Mouse (Mus musculus): Measurements from ENCODE around the gene Reg3b. TPM values are rescaled to one million over a fixed set of nuclear protein-coding genes. Genes with fewer than 3 reads are reported as not detected.
"Not testable (repeated sequence)": the region's sequence is repeated elsewhere in the genome, so short reads cannot be mapped to it uniquely, and the experiment has no call there.

Reg3b gene
- not detected in 2 replicates for polyA plus RNA-seq (2016; fragmentation: Nextera tagmentation; extraction: Ambion mirVana)

DNA sequence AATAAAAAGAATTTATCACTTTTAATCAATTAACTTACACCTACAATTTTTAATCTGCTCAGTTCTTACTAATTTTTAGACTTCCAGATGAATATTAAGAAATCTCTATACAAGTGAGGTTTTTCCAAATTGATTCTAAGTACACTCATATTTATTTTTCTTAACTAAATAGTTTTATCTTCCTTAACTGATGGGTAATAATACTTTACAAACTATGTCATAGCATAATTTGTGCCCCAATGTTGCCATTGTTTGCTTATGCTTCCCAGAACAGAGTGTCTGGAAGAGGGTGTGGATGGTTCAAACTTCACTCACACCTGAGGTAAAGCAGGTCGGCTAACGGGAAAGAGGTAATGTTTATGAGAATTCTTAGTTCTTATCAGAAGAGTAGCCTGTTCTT lies at the start of gene Reg3b:
TSS of gene Reg3b (plus strand) at position 301 of the 400 bp plus-strand sequence.
- Histone ChIP-seq H3K36me3 (no peaks in the 10 kb centered on the region), H3K27ac (no peak within 1 kb of the TSS), H3K4me3 (replicated peaks) (no peak within 1 kb of the TSS), H3K9ac (replicated peaks) (no peak within 1 kb of the TSS), H3K27me3 (no peaks in the 10 kb centered on the region), H3K9me3 (no peaks in the 10 kb centered on the region), H3K4me1 (replicated peaks) (no peaks in the 10 kb centered on the region), H3K4me2 (no peak within 1 kb of the TSS)
- ATAC-seq (ENCODE audit: insufficient number of reproducible peaks, insufficient read depth, low FRiP score, low TSS enrichment, low read depth): no peak
- WGBS: 88% methylated on average over 2 of the region's 2 CpGs

GRCm38 (mm10) chr6:78327798-78328197 lies 42.7 kb upstream of the Reg3b start:
- Histone ChIP-seq H3K27ac (no peak overlapping the region), H3K9me3 (no peaks in the 10 kb centered on the region), H3K36me3 (no peaks in the 10 kb centered on the region), H3K4me3 (replicated peaks) (no peak overlapping the region), H3K4me2 (no peak overlapping the region), H3K4me1 (replicated peaks) (no peaks in the 10 kb centered on the region), H3K9ac (replicated peaks) (no peak overlapping the region), H3K27me3 (no peaks in the 10 kb centered on the region)
- no peak for ATAC-seq (ENCODE audit: insufficient number of reproducible peaks, insufficient read depth, low FRiP score, low TSS enrichment, low read depth)

- no peak for ATAC-seq (ENCODE audit: insufficient number of reproducible peaks, insufficient read depth, low FRiP score, low TSS enrichment, low read depth)
- Histone ChIP-seq H3K4me1 (replicated peaks) (no peaks in the 10 kb centered on the region), H3K36me3 (no peaks in the 10 kb centered on the region), H3K27me3 (no peaks in the 10 kb centered on the region), H3K4me3 (replicated peaks) (no peak overlapping the region), H3K9me3 (no peaks in the 10 kb centered on the region), H3K27ac (no peak overlapping the region), H3K9ac (replicated peaks) (no peak overlapping the region), H3K4me2 (no peak overlapping the region)
- WGBS: 57% methylated on average over 2 of the region's 2 CpGs
Observed at GRCm38 (mm10) chr6:78329166-78329565, 41.3 kb upstream of the Reg3b start.

DNA sequence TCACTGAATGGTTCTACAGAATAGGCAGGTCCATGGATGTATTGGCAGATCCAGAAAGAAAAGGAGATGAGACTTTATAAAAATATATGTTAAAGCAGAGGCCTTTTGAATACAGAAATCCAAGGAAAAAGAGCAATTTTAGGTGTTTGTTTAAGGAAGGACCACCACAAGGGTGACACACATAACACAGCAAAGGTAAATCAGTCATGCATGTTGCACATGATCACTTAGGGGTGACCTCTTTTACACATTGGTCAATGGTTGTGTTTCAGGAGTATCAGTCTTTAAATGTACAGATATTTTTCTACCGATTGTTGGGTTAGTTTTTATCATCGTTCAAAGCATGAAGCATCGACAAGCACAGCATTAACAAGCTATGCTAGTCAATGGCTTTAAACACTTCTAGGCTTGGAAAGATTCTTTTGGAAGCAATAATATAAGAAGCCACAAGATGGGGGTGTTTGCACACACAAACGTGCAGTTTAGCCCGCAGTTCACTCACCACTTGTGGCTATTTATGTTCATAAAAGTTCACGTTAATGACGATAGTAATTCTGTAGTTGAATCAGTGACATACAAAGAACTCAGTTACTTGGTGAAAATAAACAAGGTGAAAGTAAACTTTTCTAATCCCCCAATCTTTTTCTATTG lies 38.4 kb upstream of the Reg3b start:
- H3K4me1 ChIP-seq (replicated peaks): no peaks in the 10 kb centered on the region
- 37% methylated on average over 7 of the region's 7 CpGs for WGBS
- ATAC-seq (ENCODE audit: insufficient number of reproducible peaks, insufficient read depth, low FRiP score, low TSS enrichment, low read depth): no peak
- H3K36me3 ChIP-seq: no peaks in the 10 kb centered on the region
- no peak overlapping the region for H3K4me2 ChIP-seq
- H3K9ac ChIP-seq (replicated peaks): no peak overlapping the region
- H3K4me3 ChIP-seq (replicated peaks): no peak overlapping the region
- no peaks in the 10 kb centered on the region for H3K9me3 ChIP-seq
- no peaks in the 10 kb centered on the region for H3K27me3 ChIP-seq
- H3K27ac ChIP-seq: no peak overlapping the region

DNA sequence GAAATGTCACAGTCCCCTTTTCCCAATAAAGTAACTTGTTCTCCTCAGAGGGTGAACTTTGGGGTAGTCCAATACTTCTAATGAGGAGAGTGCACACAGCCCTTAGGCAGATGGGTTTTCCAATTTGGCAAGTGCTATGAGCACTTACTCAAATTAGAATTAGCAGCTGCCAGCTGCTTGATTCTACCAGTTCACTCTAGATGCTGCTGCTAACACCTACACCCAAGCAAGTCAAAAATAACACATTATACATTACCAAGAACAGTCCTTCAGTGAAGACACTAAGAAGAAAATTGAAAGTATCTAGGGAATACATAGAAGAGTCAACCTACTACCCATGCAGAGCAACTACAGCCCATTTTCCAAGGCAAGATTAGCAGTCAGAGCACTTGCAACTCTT lies 30.2 kb upstream of the Reg3b start:
- ATAC-seq (ENCODE audit: insufficient number of reproducible peaks, insufficient read depth, low FRiP score, low TSS enrichment, low read depth): no peak
- Histone ChIP-seq H3K4me3 (replicated peaks) (no peak overlapping the region), H3K9me3 (no peaks in the 10 kb centered on the region), H3K27ac (no peak overlapping the region), H3K9ac (replicated peaks) (no peak overlapping the region), H3K27me3 (no peaks in the 10 kb centered on the region), H3K4me1 (replicated peaks) (no peaks in the 10 kb centered on the region), H3K4me2 (no peak overlapping the region), H3K36me3 (no peaks in the 10 kb centered on the region)

DNA sequence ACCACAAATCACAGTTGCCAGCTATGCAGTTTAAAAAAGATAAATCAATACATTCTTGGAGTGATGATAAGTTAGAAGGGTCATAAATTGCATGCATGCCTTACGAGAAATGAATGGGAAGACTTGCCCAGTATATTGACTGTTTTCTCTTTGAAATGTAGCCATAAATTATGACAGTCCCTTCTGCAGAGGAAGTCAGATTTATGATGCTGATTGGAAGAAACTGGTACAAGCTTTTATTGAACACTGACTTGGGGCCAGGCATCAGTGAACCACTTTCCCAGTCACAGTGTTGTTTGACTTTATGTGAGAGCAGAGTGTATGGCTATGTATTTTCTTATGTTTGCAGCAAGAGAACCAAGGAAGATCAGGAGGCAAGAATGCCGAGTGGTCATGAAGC lies 28.8 kb upstream of the Reg3b start:
- H3K27me3 ChIP-seq: no peaks in the 10 kb centered on the region
- WGBS: 60% methylated on average over 2 of the region's 2 CpGs
- H3K4me2 ChIP-seq: no peak overlapping the region
- no peak overlapping the region for H3K27ac ChIP-seq
- no peak for ATAC-seq (ENCODE audit: insufficient number of reproducible peaks, insufficient read depth, low FRiP score, low TSS enrichment, low read depth)
- no peaks in the 10 kb centered on the region for H3K4me1 ChIP-seq (replicated peaks)
- H3K4me3 ChIP-seq (replicated peaks): no peak overlapping the region
- H3K9ac ChIP-seq (replicated peaks): no peak overlapping the region
- no peaks in the 10 kb centered on the region for H3K36me3 ChIP-seq
- no peaks in the 10 kb centered on the region for H3K9me3 ChIP-seq

DNA sequence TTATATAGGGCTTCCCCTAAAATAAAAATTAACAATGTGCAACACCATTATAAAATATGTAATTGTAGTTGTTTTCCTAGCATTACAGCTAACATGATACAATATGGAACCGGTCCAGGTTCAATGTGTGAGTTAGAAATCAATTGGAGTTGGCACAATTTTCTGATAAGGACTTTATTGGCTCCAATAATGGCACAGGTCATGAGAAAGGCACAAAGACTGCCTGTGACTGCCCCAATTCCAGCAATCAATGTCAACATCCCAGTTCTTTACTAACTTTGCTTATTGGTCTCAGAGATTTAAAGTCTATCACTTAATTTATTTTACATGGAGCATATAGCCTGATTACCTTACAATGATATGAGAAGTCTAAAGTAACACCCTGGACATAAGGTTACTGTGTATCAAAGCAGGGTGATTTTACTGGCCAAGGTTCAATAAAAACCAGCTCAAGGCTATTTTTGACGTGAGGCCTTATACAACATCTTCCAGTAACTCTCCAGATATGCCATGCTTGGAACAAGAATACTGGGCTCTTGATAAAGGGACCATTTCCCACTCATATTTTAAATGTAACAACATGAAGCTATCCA lies 8.4 kb upstream of the Reg3b start:
- no peak overlapping the region for H3K9ac ChIP-seq (replicated peaks)
- ATAC-seq (ENCODE audit: insufficient number of reproducible peaks, insufficient read depth, low FRiP score, low TSS enrichment, low read depth): no peak
- no peak overlapping the region for H3K4me2 ChIP-seq
- WGBS: 66% methylated on average over 2 of the region's 2 CpGs
- H3K4me3 ChIP-seq (replicated peaks): no peak overlapping the region
- no peaks in the 10 kb centered on the region for H3K4me1 ChIP-seq (replicated peaks)
- H3K9me3 ChIP-seq: no peaks in the 10 kb centered on the region
- H3K27ac ChIP-seq: no peak overlapping the region
- H3K27me3 ChIP-seq: no peaks in the 10 kb centered on the region
- H3K36me3 ChIP-seq: no peaks in the 10 kb centered on the region

GRCm38 (mm10) chr6:78378765-78379164 lies 8.3 kb downstream of the Reg3b start, which contains the start of gene Reg3d:
Gene Reg3d (minus strand): TSS chr6:78378865.
- Histone ChIP-seq H3K4me3 (replicated peaks) (no peak within 1 kb of the TSS), H3K27ac (no peak within 1 kb of the TSS), H3K36me3 (no peaks in the 10 kb centered on the region), H3K9ac (replicated peaks) (no peak within 1 kb of the TSS), H3K4me2 (no peak within 1 kb of the TSS), H3K9me3 (no peaks in the 10 kb centered on the region), H3K4me1 (replicated peaks) (no peaks in the 10 kb centered on the region), H3K27me3 (no peaks in the 10 kb centered on the region)
- ATAC-seq (ENCODE audit: insufficient number of reproducible peaks, insufficient read depth, low FRiP score, low TSS enrichment, low read depth): no peak
- WGBS: 86% methylated on average over 2 of the region's 2 CpGs

DNA sequence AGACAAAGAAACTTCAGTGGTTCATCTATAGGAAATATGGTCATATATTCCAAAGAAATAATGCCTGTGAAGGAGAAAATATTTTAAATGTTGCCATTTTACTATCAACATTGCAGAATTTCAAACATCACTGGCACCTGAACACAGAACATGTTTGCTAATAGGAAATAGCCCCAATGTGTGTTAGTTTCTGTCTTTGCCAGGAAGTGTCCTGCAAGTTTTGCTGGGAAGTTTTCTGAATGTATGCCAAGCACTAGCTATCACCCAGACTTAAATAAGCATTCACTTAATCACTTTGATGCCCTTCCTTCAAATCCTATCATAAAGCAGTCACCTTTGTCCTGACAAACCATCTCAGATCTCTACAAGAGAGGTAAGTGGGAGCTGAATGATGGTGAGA lies 10.0 kb downstream of the Reg3b start, which contains the start of gene Reg3a:
TSS of gene Reg3a (plus strand) at position 301 of the 400 bp plus-strand sequence.
- H3K9me3 ChIP-seq: no peaks in the 10 kb centered on the region
- no peak within 1 kb of the TSS for H3K4me3 ChIP-seq (replicated peaks)
- no peak within 1 kb of the TSS for H3K9ac ChIP-seq (replicated peaks)
- no peak for ATAC-seq (ENCODE audit: insufficient number of reproducible peaks, insufficient read depth, low FRiP score, low TSS enrichment, low read depth)
- H3K36me3 ChIP-seq: no peaks in the 10 kb centered on the region
- no peaks in the 10 kb centered on the region for H3K27me3 ChIP-seq
- H3K27ac ChIP-seq: no peak within 1 kb of the TSS
- no peaks in the 10 kb centered on the region for H3K4me1 ChIP-seq (replicated peaks)
- no peak within 1 kb of the TSS for H3K4me2 ChIP-seq

DNA sequence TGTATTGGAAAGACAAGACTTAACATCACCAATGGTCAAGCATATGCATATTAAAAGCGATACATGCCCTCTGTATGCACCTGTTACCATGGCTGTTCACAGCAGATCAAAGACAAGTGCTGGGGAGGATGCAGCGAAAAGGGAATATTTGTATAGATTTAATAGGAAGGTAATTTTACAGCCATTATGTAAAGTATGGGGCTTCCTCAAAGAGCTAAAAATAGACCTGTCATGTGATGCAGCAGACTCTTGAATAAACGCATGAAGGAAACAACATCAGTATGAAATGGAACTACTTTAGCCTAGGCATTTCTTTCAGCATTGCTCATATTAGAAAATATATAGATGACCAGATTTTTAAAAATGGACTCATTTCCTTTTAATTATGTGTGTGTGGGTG lies 15.2 kb downstream of the Reg3b start:
- no peaks in the 10 kb centered on the region for H3K36me3 ChIP-seq
- H3K27ac ChIP-seq: no peak overlapping the region
- H3K4me3 ChIP-seq (replicated peaks): no peak overlapping the region
- H3K4me1 ChIP-seq (replicated peaks): no peaks in the 10 kb centered on the region
- H3K9me3 ChIP-seq: no peaks in the 10 kb centered on the region
- ATAC-seq (ENCODE audit: insufficient number of reproducible peaks, insufficient read depth, low FRiP score, low TSS enrichment, low read depth): no peak
- whole genome bisulfite sequencing: 88% methylated on average over 3 of the region's 3 CpGs
- H3K9ac ChIP-seq (replicated peaks): no peak overlapping the region
- H3K27me3 ChIP-seq: no peaks in the 10 kb centered on the region
- H3K4me2 ChIP-seq: no peak overlapping the region

DNA sequence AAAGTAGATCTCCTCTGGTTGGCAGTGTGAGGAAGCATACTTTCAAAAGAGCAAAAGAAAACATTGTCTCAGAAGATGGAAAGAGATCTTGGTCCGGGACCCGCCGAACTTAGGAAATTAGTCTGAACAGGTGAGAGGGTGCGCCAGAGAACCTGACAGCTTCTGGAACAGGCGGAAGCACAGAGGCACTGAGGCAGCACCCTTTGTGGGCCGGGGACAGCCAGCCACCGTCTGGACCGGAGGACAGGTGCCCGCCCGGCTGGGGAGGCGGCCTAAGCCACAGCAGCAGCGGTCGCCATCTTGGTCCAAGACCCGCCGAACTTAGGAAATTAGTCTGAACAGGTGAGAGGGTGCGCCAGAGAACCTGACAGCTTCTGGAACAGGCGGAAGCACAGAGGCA lies 24.9 kb downstream of the Reg3b start, which contains the start of gene Reg2:
TSS of gene Reg2 (plus strand) at position 301 of the 400 bp plus-strand sequence.
- H3K27ac ChIP-seq; H3K9ac ChIP-seq (replicated peaks); H3K4me2 ChIP-seq; H3K4me1 ChIP-seq (replicated peaks); ATAC-seq (ENCODE audit: insufficient number of reproducible peaks, insufficient read depth, low FRiP score, low TSS enrichment, low read depth); H3K27me3 ChIP-seq; H3K9me3 ChIP-seq; H3K4me3 ChIP-seq (replicated peaks); H3K36me3 ChIP-seq: not testable (repeated sequence)
- WGBS: 100% methylated on average over 4 of the region's 17 CpGs

- not testable (repeated sequence) for H3K27me3 ChIP-seq; H3K4me3 ChIP-seq (replicated peaks); H3K9me3 ChIP-seq; H3K27ac ChIP-seq; H3K36me3 ChIP-seq; H3K4me2 ChIP-seq; ATAC-seq (ENCODE audit: insufficient number of reproducible peaks, insufficient read depth, low FRiP score, low TSS enrichment, low read depth); H3K9ac ChIP-seq (replicated peaks); H3K4me1 ChIP-seq (replicated peaks)
Observed at GRCm38 (mm10) chr6:78422411-78422810, 52.0 kb downstream of the Reg3b start, which contains the start of gene Reg1. Gene Reg1 (plus strand): TSS chr6:78422711.
